14 mouse cellular contexts compared by ENCODE assay signal in genomic region chr3:117728136-117728535, GRCm38 (mm10).
DNase-seq lines count a peak whose midpoint lies in the region; ATAC-seq lines count a peak whose summit lies in the region.
"Had no signal": no experiment of that assay in that cellular context is flagged by ENCODE, and none has a peak within 500 bp of the region (broad histone marks: within the 10 kb centered on the region; RNA-seq: fewer than 3 reads in every experiment).

No protein-coding gene starts in this region.

- peak; percentile 55; the same call in 1 of the 2 replicates for ATAC-seq in frontal cortex, adult (ENCODE audit: low TSS enrichment)
- peak; percentile 49; the same call in 1 of the 2 replicates for ATAC-seq in midbrain, embryonic 12.5 days (ENCODE audit: low FRiP score, low read depth)
- no peak for ATAC-seq in midbrain, embryonic 13.5 days
- ATAC-seq: intestine, embryonic 15.5 days had no signal

- H3K4me1 ChIP-seq in midbrain, embryonic 12.5 days: no peaks in the 10 kb centered on the region
- 0 out of 2 replicates have a peak, but pooled peaks cover 6% of the 10 kb centered on the region for H3K4me1 ChIP-seq in midbrain, embryonic 13.5 days (replicated peaks)
- H3K4me1 ChIP-seq: embryonic facial prominence, embryonic 15.5 days; intestine, embryonic 15.5 days; lung, embryonic 15.5 days had no signal

- DNase-seq in frontal cortex, postnatal 10 days (ENCODE audit: low spot score in 2 of 2): no peak
- DNase-seq in MEL-GATA-1-ER (ENCODE audit: extremely low read depth, low read depth): peak; percentile 9
- DNase-seq in mesoderm, embryonic 11.5 days (ENCODE audit: low read depth, low spot score): peak; percentile 15
- DNase-seq in cerebellum, adult 11 months: no peak
- DNase-seq in heart, postnatal 4 days: no peak
- DNase-seq: cerebellum, adult 9-11 months; kidney, postnatal 36 days had no signal

- H3K9ac ChIP-seq in midbrain, embryonic 12.5 days (replicated peaks): no peak overlapping the region
- no peak overlapping the region for H3K9ac ChIP-seq in midbrain, embryonic 13.5 days (replicated peaks)
- H3K9ac ChIP-seq: embryonic facial prominence, embryonic 15.5 days; intestine, embryonic 15.5 days; lung, embryonic 15.5 days had no signal

- no peaks in the 10 kb centered on the region for H3K36me3 ChIP-seq in midbrain, embryonic 12.5 days
- no peaks in the 10 kb centered on the region for H3K36me3 ChIP-seq in midbrain, embryonic 13.5 days
- H3K36me3 ChIP-seq: embryonic facial prominence, embryonic 15.5 days; intestine, embryonic 15.5 days; lung, embryonic 15.5 days had no signal

- WGBS in midbrain, embryonic 12.5 days: 33% methylated on average over 1 of the region's 1 CpGs
- 33% methylated on average over 1 of the region's 1 CpGs for WGBS in midbrain, embryonic 13.5 days

- H3K27ac ChIP-seq in midbrain, embryonic 12.5 days (replicated peaks): no peak overlapping the region
- no peak overlapping the region for H3K27ac ChIP-seq in midbrain, embryonic 13.5 days
- H3K27ac ChIP-seq: embryonic facial prominence, embryonic 15.5 days; intestine, embryonic 15.5 days; lung, embryonic 15.5 days had no signal

- no peaks in the 10 kb centered on the region for H3K9me3 ChIP-seq in midbrain, embryonic 12.5 days
- H3K9me3 ChIP-seq in midbrain, embryonic 13.5 days: no peaks in the 10 kb centered on the region
- H3K9me3 ChIP-seq: embryonic facial prominence, embryonic 15.5 days; intestine, embryonic 15.5 days; lung, embryonic 15.5 days had no signal

- H3K27me3 ChIP-seq in midbrain, embryonic 12.5 days: no peaks in the 10 kb centered on the region
- H3K27me3 ChIP-seq in midbrain, embryonic 13.5 days: no peaks in the 10 kb centered on the region
- H3K27me3 ChIP-seq: embryonic facial prominence, embryonic 15.5 days; intestine, embryonic 15.5 days; lung, embryonic 15.5 days had no signal

- H3K4me2 ChIP-seq in midbrain, embryonic 12.5 days (replicated peaks): no peak overlapping the region
- H3K4me2 ChIP-seq in midbrain, embryonic 13.5 days (replicated peaks): no peak overlapping the region
- H3K4me2 ChIP-seq: embryonic facial prominence, embryonic 15.5 days; intestine, embryonic 15.5 days; lung, embryonic 15.5 days; midbrain, embryonic 11.5 days had no signal

- no peak overlapping the region for H3K4me3 ChIP-seq in midbrain, embryonic 12.5 days
- no peak overlapping the region for H3K4me3 ChIP-seq in midbrain, embryonic 13.5 days (replicated peaks)
- H3K4me3 ChIP-seq: embryonic facial prominence, embryonic 15.5 days; intestine, embryonic 15.5 days; lung, embryonic 15.5 days had no signal

Comparison
In these comparisons a context has a peak if more than half of its experiments do, and no peak if none do; other contexts are left out.
1. DNase-seq: peak in MEL-GATA-1-ER (single experiment) and mesoderm, embryonic 11.5 days (single experiment); none in frontal cortex, postnatal 10 days (0 of 2), cerebellum, adult 11 months (single experiment) and heart, postnatal 4 days (single experiment).